Mouse (Mus musculus) embryo, embryonic 10 days (tissue): Measurements from ENCODE around the gene Crcp.

Source experiments
- DNase-seq: peaks from one replicate; pipeline ENCODE4 v3.0.0-alpha.2; 2015; ENCODE audit warnings: low spot score

Crcp gene

GRCm38 (mm10) chr5:130097837-130098236 is 68.7 kb downstream of the Crcp start:
- DNase-seq = no peak

GRCm38 (mm10) chr5:130101724-130102123 is 72.6 kb downstream of the Crcp start:
- no peak for DNase-seq

- no peak for DNase-seq
Measured at GRCm38 (mm10) chr5:130109348-130109747, 80.3 kb downstream of the Crcp start.
